Mouse (Mus musculus): Measurements from ENCODE around the gene Npb. TPM values are rescaled to one million over a fixed set of nuclear protein-coding genes. Genes with fewer than 3 reads are reported as not detected.

The Npb gene
- polyA plus RNA-seq, 1 experiment, result 24.6 TPM

DNA sequence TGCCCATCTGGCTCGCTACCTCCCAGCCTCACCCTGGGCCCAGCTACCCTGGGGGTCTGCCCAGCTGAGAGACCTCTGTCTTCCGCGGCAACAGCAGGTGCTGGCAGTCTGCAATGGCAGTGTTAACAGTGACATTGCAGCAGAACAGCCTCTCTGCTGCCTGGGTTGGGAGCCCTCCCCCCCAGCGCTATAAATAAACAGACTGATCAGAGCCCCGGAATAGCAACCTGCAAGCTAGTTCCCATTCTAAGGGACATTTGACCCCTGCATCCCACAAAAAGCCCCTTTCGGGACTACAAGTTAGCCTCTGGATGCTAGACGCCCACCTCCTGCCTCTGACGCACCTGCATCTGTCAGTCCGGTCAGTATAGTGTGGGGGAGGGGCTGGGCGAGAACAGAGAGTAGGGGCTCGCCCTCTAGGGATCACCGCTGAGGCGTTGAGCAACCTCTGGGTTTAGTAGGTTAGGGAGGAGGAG lies 39.8 kb downstream of the Npb start, which contains the start of gene Myadml2:
TSS of gene Myadml2 (minus strand) at position 158 of the 476 bp plus-strand sequence.
- TF ChIP-seq CTCF (IDR thresholded peaks at IDR 0.05; ENCODE audit: control insufficient read depth, insufficient read depth, insufficient replicate concordance, low read depth, low read length) (no peak), POLR2A (IDR thresholded peaks at IDR 0.05; ENCODE audit: control insufficient read depth, low read depth, low read length) (no peak)

DNA sequence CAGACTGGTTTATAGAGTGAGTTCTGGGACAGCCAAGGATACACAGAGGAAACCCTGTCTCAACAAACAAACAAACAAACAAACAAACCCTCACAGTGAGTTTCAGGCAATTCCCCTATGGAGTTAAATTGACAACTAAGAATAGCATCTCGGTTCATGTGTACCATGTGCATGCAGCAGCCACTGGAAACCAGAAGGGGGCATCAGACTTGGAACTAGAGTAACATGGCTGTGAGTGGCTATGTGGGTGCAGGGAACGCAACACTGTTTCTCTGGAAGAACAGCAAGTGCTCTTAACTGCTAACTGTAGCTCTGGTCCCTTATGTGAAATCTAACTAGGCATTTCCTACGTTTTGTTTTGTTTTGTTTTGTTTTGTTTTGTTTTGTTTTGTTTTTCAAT lies 43.6 kb downstream of the Npb start:
- TF ChIP-seq POLR2A (IDR thresholded peaks at IDR 0.05; ENCODE audit: control insufficient read depth, low read depth, low read length) (no peak), CTCF (IDR thresholded peaks at IDR 0.05; ENCODE audit: control insufficient read depth, insufficient read depth, insufficient replicate concordance, low read depth, low read length) (no peak)
- Histone ChIP-seq H3K27me3 (ENCODE audit: control insufficient read depth, insufficient read depth, low read length) (0 out of 2 replicates have a peak, but pooled peaks cover 2% of the 10 kb centered on the region), H3K36me3 (ENCODE audit: control insufficient read depth, insufficient read depth, low read length) (no peaks in the 10 kb centered on the region), H3K27ac (ENCODE audit: control insufficient read depth, insufficient read depth, low read depth, low read length) (no peak overlapping the region), H3K4me3 (ENCODE audit: control insufficient read depth, low read depth, low read length) (no peak overlapping the region), H3K4me1 (ENCODE audit: control insufficient read depth, insufficient read depth, low read length) (peaks cover 8% of the 10 kb centered on the region)

More for the DNA sequence above, 39.8 kb downstream of the Npb start, which contains the start of gene Myadml2:
- no peaks in the 10 kb centered on the region for H3K36me3 ChIP-seq (ENCODE audit: control insufficient read depth, insufficient read depth, low read length)
- H3K4me1 ChIP-seq (ENCODE audit: control insufficient read depth, insufficient read depth, low read length), result peaks cover 14% of the 10 kb centered on the region
- no peak within 1 kb of the TSS for H3K27ac ChIP-seq (ENCODE audit: control insufficient read depth, insufficient read depth, low read depth, low read length)
- 0 out of 2 replicates have a peak, but pooled peaks cover 2% of the 10 kb centered on the region for H3K27me3 ChIP-seq (ENCODE audit: control insufficient read depth, insufficient read depth, low read length)
- peak within 1 kb of the TSS; percentile 46 for H3K4me3 ChIP-seq (ENCODE audit: control insufficient read depth, low read depth, low read length)

DNA sequence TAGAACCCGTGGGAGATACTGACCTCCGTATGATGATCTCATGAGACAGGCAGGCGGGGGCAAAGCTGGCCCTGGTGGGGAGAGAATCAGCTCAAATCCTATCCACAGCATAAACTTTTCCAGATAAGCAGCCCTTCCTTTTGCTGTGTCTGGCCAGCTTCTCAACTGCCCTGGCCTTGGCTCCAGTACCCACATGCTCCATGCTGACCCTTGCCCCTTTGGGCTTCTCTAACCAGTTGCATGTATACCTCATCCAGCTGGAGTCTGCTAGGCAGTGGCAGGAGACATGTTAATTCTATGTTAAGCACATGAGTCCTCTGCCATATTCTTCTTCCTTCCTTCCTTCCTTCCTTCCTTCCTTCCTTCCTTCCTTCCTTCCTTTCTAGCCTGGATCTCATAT lies 46.5 kb downstream of the Npb start:
- no peak overlapping the region for H3K27ac ChIP-seq (ENCODE audit: control insufficient read depth, insufficient read depth, low read depth, low read length)
- H3K36me3 ChIP-seq (ENCODE audit: control insufficient read depth, insufficient read depth, low read length), result no peaks in the 10 kb centered on the region
- no peak overlapping the region for H3K4me3 ChIP-seq (ENCODE audit: control insufficient read depth, low read depth, low read length)
- H3K4me1 ChIP-seq (ENCODE audit: control insufficient read depth, insufficient read depth, low read length), result peaks cover 6% of the 10 kb centered on the region
- H3K27me3 ChIP-seq (ENCODE audit: control insufficient read depth, insufficient read depth, low read length), result no peaks in the 10 kb centered on the region
- no peak for TF ChIP-seq POLR2A (IDR thresholded peaks at IDR 0.05; ENCODE audit: control insufficient read depth, low read depth, low read length)
- no peak for TF ChIP-seq CTCF (IDR thresholded peaks at IDR 0.05; ENCODE audit: control insufficient read depth, insufficient read depth, insufficient replicate concordance, low read depth, low read length)

DNA sequence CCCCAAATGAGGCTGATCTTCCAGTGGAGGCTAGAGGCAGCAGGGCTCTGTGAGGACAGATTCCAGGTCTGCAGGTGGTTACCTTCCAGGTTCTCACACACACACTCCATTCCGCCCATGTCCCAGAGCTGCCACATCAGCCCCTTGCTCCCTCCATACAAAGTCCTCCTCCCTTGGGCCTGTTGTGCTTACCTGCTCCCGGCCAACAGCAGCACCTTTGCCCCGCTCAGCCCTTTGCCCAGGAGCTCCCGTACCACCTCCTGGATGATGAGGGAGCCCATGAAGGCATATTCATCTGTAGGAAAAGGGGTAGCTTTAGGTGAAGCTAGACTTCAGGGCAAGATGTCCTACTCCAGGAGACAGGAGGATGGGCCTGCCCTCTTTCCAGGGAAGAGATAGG lies 49.0 kb downstream of the Npb start:
- Histone ChIP-seq H3K36me3 (ENCODE audit: control insufficient read depth, insufficient read depth, low read length) (no peaks in the 10 kb centered on the region), H3K27ac (ENCODE audit: control insufficient read depth, insufficient read depth, low read depth, low read length) (no peak overlapping the region), H3K4me1 (ENCODE audit: control insufficient read depth, insufficient read depth, low read length) (peaks cover 13% of the 10 kb centered on the region), H3K4me3 (ENCODE audit: control insufficient read depth, low read depth, low read length) (no peak overlapping the region), H3K27me3 (ENCODE audit: control insufficient read depth, insufficient read depth, low read length) (no peaks in the 10 kb centered on the region; the same call in 1 of the 2 replicates)
- TF ChIP-seq POLR2A (IDR thresholded peaks at IDR 0.05; ENCODE audit: control insufficient read depth, low read depth, low read length), result no peak
- no peak for TF ChIP-seq CTCF (IDR thresholded peaks at IDR 0.05; ENCODE audit: control insufficient read depth, insufficient read depth, insufficient replicate concordance, low read depth, low read length)

Other genes starting within 250 kb of the Npb start
- gene Fscn2, start 246.9 kb upstream of the Npb start, polyA plus RNA-seq (2012; rRNA removed), result 1.6 and 2.1 TPM in 2 replicates
- 57.8 and 67.1 TPM in 2 replicates for gene Faap100, start 229.7 kb upstream of the Npb start, polyA plus RNA-seq (2012; rRNA removed)
- gene Nploc4, start 170.8 kb upstream of the Npb start, polyA plus RNA-seq (2012; rRNA removed), result 75.8 and 79.3 TPM in 2 replicates
- 0.47 and 0.51 TPM in 2 replicates for gene Tspan10, start 165.8 kb upstream of the Npb start, polyA plus RNA-seq (2012; rRNA removed)
- 1.5 and 1.9 TPM in 2 replicates for gene Pde6g, start 155.0 kb upstream of the Npb start, polyA plus RNA-seq (2012; rRNA removed)
- 6.3 and 7.1 TPM in 2 replicates for gene Oxld1, start 150.4 kb upstream of the Npb start, polyA plus RNA-seq (2012; rRNA removed)
- gene Ccdc137, start 150.4 kb upstream of the Npb start, polyA plus RNA-seq (2012; rRNA removed), result 5.6 and 6.9 TPM in 2 replicates
- 15.8 and 20.5 TPM in 2 replicates for gene Arl16, start 140.9 kb upstream of the Npb start, polyA plus RNA-seq (2012; rRNA removed)
- 84.6 and 94.8 TPM in 2 replicates for gene Mrpl12, start 123.9 kb upstream of the Npb start, polyA plus RNA-seq (2012; rRNA removed)
- 68.3 and 75.0 TPM in 2 replicates for gene Slc25a10, start 116.6 kb upstream of the Npb start, polyA plus RNA-seq (2012; rRNA removed)
- 0.07 and 0.18 TPM in 2 replicates for gene Gcgr, start 77.8 kb upstream of the Npb start, polyA plus RNA-seq (2012; rRNA removed)
- gene Mcrip1, start 58.8 kb upstream of the Npb start, polyA plus RNA-seq (2012; rRNA removed), result 196 and 204 TPM in 2 replicates
- 31.2 and 31.6 TPM in 2 replicates for gene Ppp1r27, start 57.3 kb upstream of the Npb start, polyA plus RNA-seq (2012; rRNA removed)
- 46.7 and 55.1 TPM in 2 replicates for gene P4hb, start 35.2 kb upstream of the Npb start, polyA plus RNA-seq (2012; rRNA removed)
- gene Arhgdia, start 26.9 kb upstream of the Npb start, polyA plus RNA-seq (2012; rRNA removed), result 94.7 and 101 TPM in 2 replicates
- 22.8 and 23.6 TPM in 2 replicates for gene Alyref, start 10.1 kb upstream of the Npb start, polyA plus RNA-seq (2012; rRNA removed)
- 178 and 209 TPM in 2 replicates for gene Anapc11, start 10.1 kb upstream of the Npb start, polyA plus RNA-seq (2012; rRNA removed)
- gene Pcyt2, start 9.5 kb downstream of the Npb start, polyA plus RNA-seq (2012; rRNA removed), result 106 and 116 TPM in 2 replicates
- gene Sirt7, start 16.8 kb downstream of the Npb start, polyA plus RNA-seq (2012; rRNA removed), result 22.3 and 23.9 TPM in 2 replicates
- gene Mafg, start 25.1 kb downstream of the Npb start, polyA plus RNA-seq (2012; rRNA removed), result 9.5 and 10.4 TPM in 2 replicates
- 0.98 and 1.5 TPM in 2 replicates for gene Pycr1, start 35.3 kb downstream of the Npb start, polyA plus RNA-seq (2012; rRNA removed)
- gene Myadml2, start 39.7 kb downstream of the Npb start, polyA plus RNA-seq (2012; rRNA removed), result 0.61 TPM in 1 of 2 replicates, not detected in the other
- 0.35 and 0.36 TPM in 2 replicates for gene Notum, start 52.7 kb downstream of the Npb start, polyA plus RNA-seq (2012; rRNA removed)
- 234 and 253 TPM in 2 replicates for gene Aspscr1, start 64.5 kb downstream of the Npb start, polyA plus RNA-seq (2012; rRNA removed)
- gene Cenpx, start 105.3 kb downstream of the Npb start, polyA plus RNA-seq (2012; rRNA removed), result 54.5 and 59.7 TPM in 2 replicates
- gene Lrrc45, start 105.4 kb downstream of the Npb start, polyA plus RNA-seq (2012; rRNA removed), result 10.7 and 12.3 TPM in 2 replicates
- gene Rac3, start 113.0 kb downstream of the Npb start, polyA plus RNA-seq (2012; rRNA removed), result 3.1 and 4.1 TPM in 2 replicates
- gene Dcxr, start 118.8 kb downstream of the Npb start, polyA plus RNA-seq (2012; rRNA removed), result 3.7 and 5.5 TPM in 2 replicates
- 7.7 and 9.4 TPM in 2 replicates for gene Cbr2, start 123.6 kb downstream of the Npb start, polyA plus RNA-seq (2012; rRNA removed)
- gene Hmga1b, start 154.3 kb downstream of the Npb start, polyA plus RNA-seq (2012; rRNA removed), result 7.0 and 8.7 TPM in 2 replicates
- gene Rfng, start 175.7 kb downstream of the Npb start, polyA plus RNA-seq (2012; rRNA removed), result 11.1 and 11.3 TPM in 2 replicates
- gene Gps1, start 175.8 kb downstream of the Npb start, polyA plus RNA-seq (2012; rRNA removed), result 233 and 245 TPM in 2 replicates
- gene Dus1l, start 187.9 kb downstream of the Npb start, polyA plus RNA-seq (2012; rRNA removed), result 51.1 and 51.7 TPM in 2 replicates
- gene Fasn, start 216.1 kb downstream of the Npb start, polyA plus RNA-seq (2012; rRNA removed), result 71.2 and 72.1 TPM in 2 replicates

Data from testis, adult 2 months (tissue).